Mouse (Mus musculus) thymus, adult 2 months (tissue): ENCODE data around the gene Nek4.

Experiments
- CTCF ChIP-seq: fragments of 200-500 bp; IDR thresholded peaks from 2 replicates; pipeline ENCODE4 v1.5.1; 2012; ENCODE audit warnings: mild to moderate bottlenecking, control low read depth, low read length, moderate library complexity, borderline replicate concordance; ENCODE audit not compliant: control insufficient read depth, poor library complexity, insufficient read depth; ENCODE audit errors: extremely low read depth
- POLR2A ChIP-seq: fragments of 200-500 bp; IDR thresholded peaks from 2 replicates; pipeline ENCODE4 v1.6.1; 2012; ENCODE audit warnings: mild to moderate bottlenecking, low read length, control low read depth, moderate library complexity; ENCODE audit not compliant: control insufficient read depth, poor library complexity, insufficient read depth; ENCODE audit errors: extremely low read depth

DNA sequence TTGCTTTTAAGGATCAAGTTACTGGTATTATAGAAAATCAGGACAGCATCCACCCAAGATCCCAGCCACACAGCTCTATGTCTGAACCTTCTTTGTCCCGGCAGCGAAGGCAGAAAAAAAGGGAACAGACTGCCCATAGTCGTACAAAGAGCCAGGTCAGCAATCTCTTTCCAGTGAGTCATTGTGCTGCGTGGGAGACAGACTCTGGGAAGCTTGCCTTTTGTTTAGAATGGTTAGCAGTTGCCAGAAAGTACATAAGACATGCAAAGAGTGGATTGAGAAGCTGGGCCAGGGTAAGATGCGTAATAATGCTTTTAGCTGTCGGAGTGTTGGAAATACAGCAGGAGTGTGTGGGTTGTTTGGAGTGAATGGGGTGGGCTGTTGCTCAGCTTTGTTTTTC is 23.0 kb downstream of the Nek4 start:
- TF ChIP-seq CTCF (no peak), POLR2A (no peak)
